Mouse (Mus musculus): ENCODE measurements around the gene Acaa1a. TPM values are rescaled to one million over a fixed set of nuclear protein-coding genes. Genes with fewer than 3 reads are reported as not detected.

Acaa1a gene
- total RNA-seq (2021): 100 to 1,000 TPM; 119 to 124 TPM
- long read RNA-seq, experiment 1, transcript Acaa1a-201 (12 exons, 1,762 nt): major isoform, 156 of 186 reads
- long read RNA-seq, experiment 1, partial matches to known transcripts: 10 of 186 reads
- long read RNA-seq, experiment 1, other reads (novel, unspliced or antisense): 20 of 186 reads
- long read RNA-seq, experiment 2, transcript Acaa1a-201 (12 exons, 1,762 nt): major isoform, 426 of 477 reads
- long read RNA-seq, experiment 2, partial matches to known transcripts: 19 of 477 reads
- long read RNA-seq, experiment 2, other reads (novel, unspliced or antisense): 32 of 477 reads

GRCm38 (mm10) chr9:119339558-119340211, at the start of gene Acaa1a:
Gene Acaa1a, plus strand, starts transcription at chr9:119339676.
- DNase-seq (ENCODE audit: low spot score in 2 of 2): peak; percentile 66 to 75

- DNase-seq (ENCODE audit: low spot score in 2 of 2): no peak
Observed at GRCm38 (mm10) chr9:119290791-119291190, 48.7 kb upstream of the Acaa1a start.

DNA sequence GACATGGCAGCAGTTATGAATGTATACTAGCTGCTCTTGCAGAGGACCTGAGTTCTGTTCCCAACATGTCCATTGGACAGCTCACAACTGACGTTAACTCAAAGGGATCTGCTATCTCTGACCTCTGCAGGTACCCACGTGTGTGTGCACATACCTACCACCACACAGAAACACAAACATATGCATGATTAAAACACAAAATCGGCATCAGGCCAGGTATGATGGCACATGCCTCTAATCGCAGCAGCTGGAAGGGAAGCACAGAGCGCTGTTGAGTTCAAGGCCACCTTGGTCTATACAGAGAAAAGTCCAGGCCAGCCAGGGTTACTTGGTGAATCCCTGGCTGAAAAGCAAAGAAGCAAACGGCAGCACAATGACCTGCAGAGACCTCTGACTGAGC, 41.8 kb upstream of the Acaa1a start:
- DNase-seq (ENCODE audit: low spot score in 2 of 2): no peak

DNA sequence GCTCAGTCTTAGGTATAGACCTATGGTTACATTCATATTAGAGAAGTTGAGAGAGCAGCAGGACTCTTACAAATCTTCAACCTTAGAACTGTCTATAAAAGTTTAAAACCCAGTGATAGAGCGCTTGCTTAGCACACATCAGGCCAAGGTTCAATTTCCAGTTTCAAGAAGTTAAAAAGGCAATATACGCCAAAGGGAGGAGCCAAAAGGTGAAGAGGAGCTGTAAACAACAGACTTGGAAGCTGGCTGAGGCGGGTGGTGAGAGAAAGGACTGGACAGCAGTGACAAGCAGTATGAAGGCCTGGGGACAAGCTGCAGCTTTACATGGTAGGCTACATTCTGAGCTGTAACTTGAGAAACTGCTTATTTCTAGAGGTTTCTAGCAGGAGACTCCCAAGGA, 40.9 kb upstream of the Acaa1a start:
- no peak for DNase-seq (ENCODE audit: low spot score in 2 of 2)

GRCm38 (mm10) chr9:119305863-119306262, 33.6 kb upstream of the Acaa1a start:
- DNase-seq (ENCODE audit: low spot score in 2 of 2): no peak

DNA sequence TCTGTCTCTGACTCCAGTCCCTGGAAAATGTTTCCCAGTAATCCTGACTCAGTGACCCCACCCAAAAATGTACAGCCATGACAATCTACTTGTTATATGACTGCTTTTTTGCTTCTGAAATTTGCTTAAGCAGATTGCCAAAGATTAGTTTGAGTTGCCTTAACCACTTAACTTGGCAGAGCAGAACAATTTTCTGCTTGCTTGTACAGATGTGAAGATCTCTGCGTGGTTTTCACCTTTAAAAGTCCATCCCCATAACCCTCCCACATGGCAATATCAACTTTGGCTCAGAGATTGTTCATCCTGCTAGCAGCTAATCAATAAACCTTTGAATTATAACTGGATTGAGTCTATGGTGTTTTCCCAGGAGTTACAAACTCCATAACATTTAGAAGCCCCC, 30.4 kb upstream of the Acaa1a start:
- no peak for DNase-seq (ENCODE audit: low spot score in 2 of 2)

- no peak for DNase-seq (ENCODE audit: low spot score in 2 of 2)
Observed at GRCm38 (mm10) chr9:119313096-119313495, 26.4 kb upstream of the Acaa1a start.

DNA sequence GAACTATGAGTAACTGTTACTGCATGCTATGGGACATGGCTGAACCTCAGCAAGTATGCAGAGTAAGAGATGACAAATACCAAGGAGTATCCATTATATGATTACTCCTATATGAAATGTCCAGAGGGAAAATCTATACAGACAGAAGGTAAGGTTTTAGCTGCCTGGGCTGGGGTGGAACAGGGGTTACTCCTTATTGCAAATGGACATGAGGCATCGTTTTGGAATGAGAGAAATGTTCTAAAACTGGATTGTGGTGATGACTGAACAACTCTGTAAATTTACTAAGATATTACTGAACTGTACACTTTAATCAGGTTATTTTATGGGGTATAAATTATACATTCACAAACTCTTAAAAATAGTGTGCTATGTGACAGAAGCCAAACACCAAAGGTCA, 20.6 kb upstream of the Acaa1a start:
- no peak for DNase-seq (ENCODE audit: low spot score in 2 of 2)

DNA sequence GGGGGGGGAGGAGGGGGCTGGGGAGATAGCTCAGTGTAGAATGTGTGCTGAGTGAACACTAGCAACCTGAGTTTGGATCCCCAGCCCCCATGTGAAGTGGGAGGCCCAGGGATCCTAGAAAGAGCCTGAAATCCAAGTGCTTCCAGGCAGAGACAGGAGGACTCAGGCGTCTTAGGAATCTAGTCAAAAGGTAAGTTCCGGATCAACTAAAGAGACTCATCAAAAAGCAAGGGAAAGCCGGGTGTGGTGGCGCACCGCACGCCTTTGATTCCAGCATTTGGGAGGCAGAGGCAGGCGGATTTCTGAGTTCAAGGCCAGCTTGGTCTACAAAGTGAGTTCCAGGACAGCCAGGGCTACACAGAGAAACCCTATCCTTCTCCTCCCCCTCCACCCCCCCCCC, 19.0 kb upstream of the Acaa1a start:
- DNase-seq (ENCODE audit: low spot score in 2 of 2): no peak

- DNase-seq (ENCODE audit: low spot score in 2 of 2): no peak
Observed at GRCm38 (mm10) chr9:119320946-119321345, 18.5 kb upstream of the Acaa1a start.

DNA sequence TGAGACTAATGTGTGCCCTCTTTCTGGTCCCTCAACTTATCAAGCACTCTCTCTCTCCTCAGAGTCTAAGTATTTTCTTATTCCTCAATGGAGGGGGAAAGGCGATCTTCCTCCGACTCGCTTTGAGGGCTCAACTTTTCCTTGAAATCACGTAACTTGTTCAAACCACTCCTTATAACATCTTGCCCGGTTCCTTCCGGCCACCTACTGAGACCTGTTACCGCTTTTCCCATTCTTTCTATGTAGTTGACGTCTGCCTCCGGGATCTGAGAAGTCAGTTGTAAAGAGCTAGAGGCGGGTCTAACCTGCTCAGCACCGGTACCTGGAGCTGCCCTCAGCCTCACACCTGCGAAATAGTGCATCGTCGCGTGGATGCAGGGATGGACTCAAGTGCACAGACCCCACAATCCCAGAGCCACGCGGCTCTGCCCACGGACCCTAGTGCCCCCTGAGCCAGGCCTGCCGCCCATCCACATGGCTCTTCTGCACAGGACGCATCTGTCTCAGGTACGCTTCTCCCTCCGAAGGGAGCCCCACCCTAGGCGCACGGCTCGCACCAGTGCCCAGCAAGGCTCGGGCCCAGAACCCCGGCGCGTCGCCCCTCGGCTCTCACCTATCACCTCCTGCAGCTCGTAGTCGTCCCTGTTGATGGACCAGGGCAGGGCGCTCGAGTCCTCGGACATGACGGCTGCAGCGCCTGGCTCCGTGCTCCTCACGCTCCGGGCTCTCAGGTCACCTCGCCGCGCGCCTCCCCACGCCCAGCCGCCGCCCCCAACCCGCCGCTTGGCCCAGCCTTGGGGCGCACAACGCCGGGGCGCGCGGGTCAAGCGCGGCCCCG, 17.9 kb upstream of the Acaa1a start:
- no peak for DNase-seq (ENCODE audit: low spot score in 2 of 2)

GRCm38 (mm10) chr9:119322289-119323259, 16.9 kb upstream of the Acaa1a start, which contains the start of gene Oxsr1:
Gene Oxsr1, minus strand, starts transcription at chr9:119322427.
- DNase-seq (ENCODE audit: low spot score in 2 of 2): peak; percentile 96 to 97

GRCm38 (mm10) chr9:119323260-119323645, 16.2 kb upstream of the Acaa1a start:
- no peak for DNase-seq (ENCODE audit: low spot score in 2 of 2)

DNA sequence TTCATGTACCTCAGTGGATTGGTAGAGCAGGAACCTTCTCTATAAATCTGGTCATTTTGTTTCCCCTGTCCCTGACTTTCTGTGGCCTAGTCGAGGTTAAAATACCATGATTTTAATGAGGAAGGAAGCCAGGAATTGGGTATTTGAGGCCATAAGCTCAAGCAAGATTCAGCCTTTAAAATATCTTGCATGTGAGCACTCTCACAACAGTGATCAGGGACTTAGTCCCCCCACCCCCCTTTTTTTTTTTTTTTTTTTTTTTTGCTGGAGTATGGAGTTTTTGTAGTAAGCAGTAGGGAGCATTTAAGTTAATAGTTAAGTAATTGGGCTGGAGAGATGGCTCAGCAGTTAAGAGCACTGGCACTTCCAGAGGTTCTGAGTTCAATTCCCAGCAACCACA, 15.3 kb upstream of the Acaa1a start:
- no peak for DNase-seq (ENCODE audit: low spot score in 2 of 2)

DNA sequence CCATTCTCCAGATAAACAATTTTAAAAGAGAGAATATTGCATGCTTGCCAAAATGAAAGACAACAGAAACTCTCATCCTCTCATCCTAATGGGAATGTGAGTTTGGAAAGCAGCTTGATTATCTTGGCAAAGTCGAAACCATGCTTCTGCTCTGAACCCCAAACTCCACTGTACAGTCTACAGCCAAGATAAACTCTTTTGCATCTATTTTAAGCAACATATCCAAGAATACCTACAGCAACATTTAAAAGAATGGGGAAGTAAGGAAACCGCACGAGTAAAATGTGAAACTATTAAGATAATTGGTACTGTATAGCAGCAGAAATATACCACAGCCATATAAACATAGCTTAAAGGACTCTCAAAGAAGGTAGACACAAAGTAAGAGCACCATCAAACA, 11.0 kb upstream of the Acaa1a start:
- DNase-seq (ENCODE audit: low spot score in 2 of 2): no peak

DNA sequence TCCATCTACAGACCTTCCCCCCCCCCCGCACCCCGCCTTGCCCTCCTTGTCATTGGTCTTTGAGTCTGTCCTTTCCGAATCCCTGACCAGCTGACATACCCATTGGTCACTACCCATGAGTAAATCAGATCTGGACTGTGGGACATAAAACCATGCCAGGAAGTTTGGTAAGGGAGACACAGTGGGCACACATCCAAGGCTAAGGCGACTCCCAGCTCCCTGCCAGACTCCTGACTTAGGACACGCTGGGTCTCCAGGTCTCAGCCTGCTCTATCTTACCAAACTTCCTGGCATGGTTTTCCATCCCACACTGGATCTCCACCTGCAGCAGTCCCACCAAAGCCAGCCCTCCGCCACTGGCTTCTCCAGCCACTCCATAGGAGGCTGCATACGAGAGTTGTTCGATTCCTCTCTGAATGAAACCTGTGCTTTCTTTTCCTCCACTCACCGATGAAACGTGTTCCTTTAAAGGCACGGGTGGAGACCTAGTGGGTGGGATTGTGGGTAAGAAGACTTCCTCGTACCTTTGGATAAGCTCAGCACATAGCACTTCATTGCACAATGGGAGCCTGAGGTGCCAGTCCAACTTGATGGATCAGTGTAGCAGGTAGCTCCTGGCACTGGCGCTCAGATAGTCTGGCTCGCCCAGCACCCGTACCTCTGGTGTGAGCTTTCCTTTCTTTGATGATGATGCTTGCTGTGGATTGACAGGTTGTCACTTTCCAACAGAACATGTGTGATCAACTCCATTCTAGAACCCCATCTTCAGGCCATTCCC, 9.1 kb upstream of the Acaa1a start:
- DNase-seq (ENCODE audit: low spot score in 2 of 2): no peak

GRCm38 (mm10) chr9:119334324-119334723, 5.2 kb upstream of the Acaa1a start:
- no peak for DNase-seq (ENCODE audit: low spot score in 2 of 2)

DNA sequence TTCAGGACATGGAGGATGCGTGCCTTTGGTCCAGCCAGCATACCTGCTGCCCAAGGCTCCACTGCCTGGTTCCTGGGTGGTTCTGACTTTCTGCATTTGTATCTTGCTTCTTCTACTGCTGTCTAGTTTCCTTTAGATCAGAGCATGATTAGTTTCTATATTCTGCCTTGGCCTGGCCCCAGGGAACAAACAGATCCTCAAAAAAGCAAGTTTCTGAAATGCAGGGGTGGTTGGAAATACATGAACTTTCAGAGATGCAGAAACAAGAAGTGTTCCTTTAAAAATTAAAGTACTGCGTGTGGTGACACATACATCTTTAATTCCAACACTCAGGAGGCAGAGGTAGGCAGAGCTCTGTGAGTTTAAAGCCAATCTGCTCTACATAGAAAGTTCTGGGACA, 4.6 kb upstream of the Acaa1a start:
- no peak for DNase-seq (ENCODE audit: low spot score in 2 of 2)

DNA sequence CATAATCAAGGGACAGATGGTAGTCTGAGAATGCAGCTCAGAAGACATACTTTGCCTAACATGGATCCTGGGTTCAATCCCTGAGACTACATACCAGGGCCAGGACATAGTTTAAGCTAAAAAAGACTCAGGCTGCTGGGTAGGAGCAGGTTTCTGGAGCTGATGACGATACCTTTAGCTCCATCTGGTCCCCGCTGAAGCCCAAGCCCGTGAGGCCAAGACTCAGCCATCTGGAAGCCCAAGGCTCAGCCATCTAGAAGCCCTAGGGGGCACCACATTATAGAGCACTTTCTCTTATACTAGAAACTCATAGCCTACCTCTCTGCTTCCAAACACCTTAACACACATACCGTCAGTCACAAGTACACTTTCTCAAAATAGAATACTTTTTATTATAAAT, 3.9 kb upstream of the Acaa1a start:
- DNase-seq (ENCODE audit: low spot score in 2 of 2): no peak

- no peak for DNase-seq (ENCODE audit: low spot score in 2 of 2)
Observed at GRCm38 (mm10) chr9:119337842-119338241, 1.6 kb upstream of the Acaa1a start.
